Mouse (Mus musculus) spleen, adult 12 weeks (tissue): ENCODE data around the gene Atp6ap1.

Source experiments
- DNase-seq: peaks from one replicate; pipeline ENCODE4 v3.0.0; 2022; ENCODE audit warnings: low spot score

Gene Atp6ap1

DNA sequence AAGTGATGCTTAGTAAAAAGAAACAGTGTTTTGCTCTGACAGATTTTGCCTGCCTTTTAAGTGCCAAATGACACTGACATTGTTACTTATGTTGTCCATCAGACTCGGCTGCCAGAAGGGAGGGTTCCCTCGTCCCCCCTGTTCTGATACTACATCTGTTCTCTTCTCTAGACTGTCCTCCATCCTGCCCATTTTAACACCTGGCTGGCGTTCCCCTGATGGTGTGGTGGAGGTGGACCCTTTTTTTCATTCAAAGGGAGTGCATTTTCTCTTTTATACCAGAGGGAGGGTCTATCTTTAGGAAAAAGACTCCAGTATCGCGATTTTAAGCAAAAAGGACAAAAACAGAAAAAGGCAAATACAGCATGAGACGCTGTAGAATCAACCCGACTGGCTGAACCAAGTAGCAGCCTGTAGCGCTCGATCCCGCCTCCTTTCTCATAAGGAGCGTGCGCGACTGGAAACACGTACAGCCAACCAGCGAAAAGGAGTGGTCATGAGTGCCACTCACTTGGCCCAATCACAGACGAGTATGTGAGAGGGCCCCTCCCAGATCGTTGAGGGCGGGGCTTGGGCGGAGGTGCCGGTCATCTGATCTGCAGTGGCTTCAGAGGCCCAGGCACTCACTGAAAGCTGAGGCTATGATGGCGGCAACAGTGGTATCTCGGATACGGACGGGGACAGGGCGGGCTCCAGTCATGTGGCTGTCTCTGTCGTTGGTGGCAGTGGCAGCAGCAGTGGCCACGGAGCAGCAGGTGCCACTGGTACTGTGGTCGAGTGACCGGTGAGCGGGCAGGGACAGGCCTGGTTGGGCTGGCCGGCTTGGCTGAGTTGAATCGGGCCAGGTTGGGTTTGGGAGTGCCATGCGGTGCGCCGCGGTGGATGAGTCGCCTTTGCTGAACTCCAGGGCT, at the start of gene Atp6ap1:
Gene Atp6ap1 (plus strand): TSS at position 560 of the 911 bp plus-strand sequence.
- DNase-seq = peak; percentile 89

DNA sequence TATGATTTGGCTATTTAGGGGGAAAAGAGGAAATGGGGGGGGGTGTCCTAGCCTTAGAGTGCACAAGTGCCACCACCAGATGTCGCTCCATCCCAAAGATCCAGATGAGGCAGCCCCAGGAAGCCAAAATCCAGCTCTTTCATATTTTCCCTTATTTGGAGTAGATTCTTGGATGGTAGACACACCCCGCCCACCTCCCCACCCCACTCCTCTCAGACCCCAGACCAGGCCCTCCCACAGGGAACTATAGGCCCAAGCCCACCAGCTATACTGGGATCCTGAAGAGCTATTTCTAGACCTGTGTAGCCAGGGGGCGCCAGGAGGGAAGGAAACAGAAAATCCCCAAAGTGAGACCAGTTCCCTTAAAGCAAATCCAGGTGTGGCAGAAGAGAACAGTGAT, 48.2 kb upstream of the Atp6ap1 start:
- peak; percentile 25 for DNase-seq

DNA sequence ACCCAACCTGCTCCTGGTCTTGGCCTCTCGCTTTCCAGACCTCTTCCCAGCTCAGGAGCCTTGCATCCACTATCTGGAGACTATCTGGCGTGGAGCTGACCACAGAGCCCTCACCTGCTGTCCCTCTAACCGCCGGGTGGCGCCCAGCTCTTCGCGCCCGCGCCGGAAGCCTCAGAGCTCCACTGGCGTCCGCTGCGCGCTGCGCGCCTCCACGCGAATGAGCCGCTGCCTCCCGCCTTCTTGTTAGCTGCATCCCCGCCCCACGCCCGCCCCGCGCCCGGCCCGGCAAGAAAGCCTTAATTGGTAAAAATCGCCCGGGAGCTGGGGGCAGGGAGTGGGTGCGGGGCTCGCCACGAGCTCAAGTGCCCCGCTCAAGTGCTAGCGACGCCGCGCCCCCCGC, 47.3 kb upstream of the Atp6ap1 start, which contains the start of gene Flna:
Gene Flna (minus strand): TSS at position 206 of the 400 bp plus-strand sequence.
- peak; percentile 29 for DNase-seq

DNA sequence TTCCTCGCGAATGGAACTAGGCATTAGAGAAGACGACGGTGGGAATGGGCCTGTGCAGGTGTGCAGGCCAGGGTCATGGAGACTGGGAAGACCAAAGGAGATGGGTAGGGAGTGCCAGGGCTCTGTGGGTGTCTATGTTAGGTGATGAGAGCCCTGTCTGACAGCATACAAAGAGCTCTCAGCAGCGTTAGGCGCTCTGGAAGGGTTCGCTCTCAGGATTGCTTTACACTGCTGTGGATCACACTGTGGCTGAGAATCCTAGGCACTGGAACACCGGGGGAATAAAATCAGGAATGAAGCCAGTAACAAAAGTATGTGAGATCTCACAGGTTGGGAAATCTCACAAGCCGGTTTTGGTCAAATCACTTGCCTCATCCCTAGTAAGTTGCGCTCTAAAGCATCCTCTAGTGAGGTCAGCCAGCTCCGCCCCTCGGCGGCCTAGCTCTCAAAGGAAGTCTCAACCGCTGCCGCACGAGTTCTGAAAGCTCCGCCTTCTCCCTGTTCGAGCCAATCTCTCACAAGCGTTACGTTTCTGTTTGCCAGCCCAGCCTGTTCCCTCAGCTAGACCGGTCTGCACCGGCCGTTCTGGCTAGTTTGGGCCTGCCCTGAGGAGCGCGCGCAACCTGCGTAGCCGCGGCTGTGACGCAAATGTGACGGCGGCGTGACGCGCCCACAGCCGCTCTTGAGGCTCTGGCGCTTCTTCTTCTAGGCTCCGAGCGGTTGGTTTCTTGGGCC, 42.6 kb upstream of the Atp6ap1 start, which contains the start of gene Emd:
Gene Emd (plus strand): TSS at position 535 of the 735 bp plus-strand sequence.
- DNase-seq = peak; percentile 82

DNA sequence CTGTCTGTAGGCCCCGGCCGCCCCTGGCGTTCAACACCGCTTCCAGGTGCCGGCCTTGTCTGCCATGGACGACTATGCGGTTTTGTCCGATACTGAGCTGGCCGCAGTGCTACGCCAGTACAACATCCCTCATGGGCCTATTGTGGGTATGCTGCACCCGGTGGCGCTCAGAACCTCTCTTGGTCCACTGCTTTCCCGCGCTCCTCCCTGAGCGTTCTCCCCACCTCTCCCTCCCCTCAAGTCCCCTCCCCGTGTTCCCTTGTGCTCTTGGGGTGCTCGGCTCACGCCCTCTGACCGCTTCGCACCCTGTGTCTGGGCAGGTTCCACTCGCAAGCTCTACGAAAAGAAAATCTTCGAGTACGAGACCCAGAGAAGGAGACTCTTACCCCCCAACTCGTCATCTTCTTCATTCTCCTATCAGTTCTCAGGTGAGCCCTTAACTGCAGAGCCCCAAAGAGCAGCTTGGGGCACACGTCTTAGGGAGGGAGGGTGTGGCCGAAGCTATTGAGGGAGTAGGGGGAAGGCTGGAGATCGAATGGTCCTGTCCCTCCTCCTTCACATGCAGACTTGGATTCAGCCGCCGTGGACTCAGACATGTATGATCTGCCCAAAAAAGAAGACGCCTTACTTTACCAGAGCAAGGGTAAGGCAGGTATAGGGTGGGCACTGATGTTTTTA, 41.9 kb upstream of the Atp6ap1 start:
- DNase-seq = no peak

DNA sequence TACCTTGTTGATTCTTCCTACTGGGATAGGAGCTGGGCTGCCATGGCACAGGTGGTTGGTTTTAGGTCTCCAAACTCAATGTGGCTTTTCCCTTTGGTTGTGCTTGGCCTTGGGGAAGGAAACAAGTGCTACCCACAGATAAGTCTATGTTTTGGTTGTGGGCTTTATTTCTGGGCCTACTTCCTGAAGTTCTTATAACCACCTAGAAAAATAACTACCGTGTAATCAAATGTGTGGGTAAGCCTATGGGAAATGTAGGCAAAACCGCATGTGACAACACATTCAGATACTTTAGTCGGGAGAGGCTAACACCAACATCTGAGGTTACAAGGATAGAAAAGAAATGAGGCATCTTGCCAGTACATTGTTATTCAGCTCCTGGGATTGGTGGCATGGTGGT, 39.2 kb upstream of the Atp6ap1 start:
- no peak for DNase-seq

DNA sequence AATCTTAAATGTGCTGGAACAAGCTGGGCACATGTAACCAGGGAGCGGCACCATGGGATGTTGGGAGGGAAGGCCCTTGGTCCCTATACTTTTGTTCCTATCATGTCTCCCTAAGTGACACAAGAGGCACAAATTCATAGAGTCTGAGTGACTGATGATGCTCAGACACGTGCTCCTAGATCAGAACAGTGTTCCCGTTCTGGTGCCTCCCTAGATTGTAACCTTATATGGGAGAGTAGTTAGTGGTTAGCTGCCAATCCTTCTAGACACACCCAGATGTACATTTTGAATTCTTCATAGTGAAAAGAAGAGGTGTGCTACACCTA, 27.2 kb upstream of the Atp6ap1 start:
- DNase-seq = no peak

DNA sequence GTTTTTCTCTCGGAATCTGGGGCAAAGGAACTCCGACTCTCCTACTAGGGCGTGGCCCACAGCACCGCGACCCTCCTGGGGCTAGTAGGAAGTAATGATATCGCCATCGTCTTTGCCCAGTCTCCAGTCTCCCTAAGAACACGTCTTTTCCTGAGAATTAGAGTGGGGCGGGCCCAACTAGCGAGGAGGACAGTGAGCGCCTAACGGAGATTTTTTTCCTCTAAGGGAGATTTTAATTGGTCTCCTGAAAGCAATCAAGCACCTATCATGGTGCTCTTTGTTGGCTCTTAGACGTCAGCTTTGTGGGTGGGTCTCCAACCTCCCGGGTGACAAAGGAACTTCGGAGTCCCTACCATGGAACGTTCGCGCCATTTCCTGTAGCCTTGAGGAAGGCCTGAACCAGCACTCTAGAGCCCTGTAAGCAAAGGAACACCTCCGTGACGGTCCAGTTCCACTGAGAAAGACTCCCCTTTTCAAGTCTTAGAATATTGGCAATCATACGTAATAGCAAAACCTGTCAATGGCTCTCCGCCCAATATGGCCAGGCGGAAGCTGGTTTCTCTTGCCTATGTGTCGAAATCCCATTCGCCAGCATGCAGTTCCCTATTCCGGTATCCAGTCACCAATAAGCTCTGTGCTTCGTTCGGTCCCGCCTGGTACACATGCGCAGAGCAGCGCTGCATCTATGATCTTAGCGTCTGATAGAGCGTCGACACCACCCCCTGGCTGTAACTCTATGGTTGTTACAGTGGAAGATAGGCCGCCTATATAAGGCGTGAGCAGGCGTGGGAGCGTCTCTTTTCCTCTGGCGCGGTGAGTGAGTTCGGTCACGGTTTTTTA, 26.6 kb upstream of the Atp6ap1 start, which contains the start of gene Rpl10:
Gene Rpl10 (plus strand): TSS at position 751 of the 840 bp plus-strand sequence.
- peak; percentile 82 for DNase-seq

DNA sequence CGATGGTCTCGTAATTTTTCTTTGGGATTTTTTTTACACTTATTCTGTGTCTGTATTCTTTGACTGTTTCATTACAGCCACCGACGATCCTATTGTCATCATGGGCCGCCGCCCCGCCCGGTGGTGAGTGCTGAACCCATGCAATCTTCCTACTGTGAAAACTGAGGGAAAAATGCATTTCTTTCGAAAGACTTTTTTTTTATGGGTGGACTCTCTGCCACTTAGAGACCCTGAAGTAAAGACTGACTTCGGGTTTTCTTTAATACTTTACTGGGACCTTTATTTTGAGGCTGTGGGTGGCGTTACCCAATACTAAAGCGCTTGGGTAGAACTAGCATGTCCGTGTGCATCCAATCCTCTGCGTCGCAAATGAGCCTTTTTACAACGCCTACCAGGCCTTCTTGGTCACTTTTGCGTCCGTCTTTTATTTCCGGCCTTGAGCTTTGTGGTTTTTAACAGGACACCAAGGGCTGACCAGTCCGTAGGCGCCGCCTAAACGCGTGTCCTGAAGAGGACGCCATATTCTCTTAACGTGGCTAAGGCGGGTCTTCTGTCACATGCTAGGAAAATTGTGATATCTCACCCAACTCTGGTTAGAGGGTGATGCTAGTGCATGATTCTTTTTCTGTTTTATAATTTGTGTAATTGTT, 25.9 kb upstream of the Atp6ap1 start:
- peak; percentile 9 for DNase-seq

DNA sequence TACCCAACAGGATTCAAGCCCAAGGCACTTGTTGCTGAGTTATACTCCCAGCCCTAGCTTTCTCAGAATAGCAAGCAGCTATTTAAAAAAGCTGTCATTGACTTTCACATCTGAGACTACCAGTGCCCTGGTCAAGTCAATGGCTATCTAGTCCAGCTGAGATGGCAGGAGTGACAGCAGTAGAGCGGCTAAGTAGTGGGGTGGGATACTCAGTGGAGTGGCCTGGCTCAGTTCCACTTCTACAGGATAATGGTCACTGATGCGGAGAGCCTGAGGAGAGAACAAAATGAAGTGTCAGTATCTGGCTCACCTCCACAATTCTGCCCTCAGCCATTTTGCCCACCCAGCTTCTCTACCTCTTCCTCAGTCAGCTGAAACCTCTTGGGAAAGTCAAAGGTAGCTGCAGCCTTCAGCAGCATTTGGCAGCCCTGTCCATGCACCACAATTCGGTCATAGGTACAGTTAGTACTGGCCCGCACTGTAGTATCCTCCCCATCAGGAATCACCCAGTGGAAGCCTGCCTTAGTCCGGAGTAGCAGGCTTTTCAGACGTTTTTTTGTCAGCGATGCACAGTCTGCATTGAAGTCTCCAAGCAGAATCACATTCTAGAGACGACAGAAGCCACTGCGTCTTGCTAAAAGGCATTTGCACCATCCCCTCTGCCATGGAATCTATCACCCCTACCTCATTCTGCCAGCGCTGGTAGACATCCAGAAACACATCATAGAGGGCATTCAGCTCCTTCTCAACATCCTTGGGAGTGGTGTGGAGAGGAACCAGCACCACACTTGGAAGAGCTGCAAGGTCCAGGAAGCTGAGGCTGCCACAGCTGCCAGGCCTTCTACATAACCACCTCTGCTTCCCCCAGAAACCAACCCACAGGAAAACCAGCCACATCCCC, 23.2 kb upstream of the Atp6ap1 start:
- no peak for DNase-seq

DNA sequence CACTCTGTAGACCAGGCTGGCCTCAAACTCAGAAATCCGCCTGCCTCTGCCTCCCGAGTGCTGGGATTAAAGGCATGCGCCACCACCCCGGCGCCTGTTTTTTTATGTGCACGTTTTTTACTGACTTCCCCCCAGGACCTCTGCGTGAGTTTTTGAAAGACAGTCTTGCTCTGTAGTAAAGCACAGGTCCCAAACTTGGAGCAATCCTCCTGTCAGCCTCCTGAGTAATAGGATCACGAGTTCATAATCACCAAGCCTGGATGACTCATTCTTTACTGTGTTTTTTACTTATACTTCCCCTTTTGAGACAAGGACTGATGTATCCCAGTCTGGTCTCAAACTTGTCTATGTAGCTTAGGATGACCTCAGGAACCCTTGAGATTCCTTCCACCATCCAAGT, 19.0 kb upstream of the Atp6ap1 start:
- DNase-seq = no peak

DNA sequence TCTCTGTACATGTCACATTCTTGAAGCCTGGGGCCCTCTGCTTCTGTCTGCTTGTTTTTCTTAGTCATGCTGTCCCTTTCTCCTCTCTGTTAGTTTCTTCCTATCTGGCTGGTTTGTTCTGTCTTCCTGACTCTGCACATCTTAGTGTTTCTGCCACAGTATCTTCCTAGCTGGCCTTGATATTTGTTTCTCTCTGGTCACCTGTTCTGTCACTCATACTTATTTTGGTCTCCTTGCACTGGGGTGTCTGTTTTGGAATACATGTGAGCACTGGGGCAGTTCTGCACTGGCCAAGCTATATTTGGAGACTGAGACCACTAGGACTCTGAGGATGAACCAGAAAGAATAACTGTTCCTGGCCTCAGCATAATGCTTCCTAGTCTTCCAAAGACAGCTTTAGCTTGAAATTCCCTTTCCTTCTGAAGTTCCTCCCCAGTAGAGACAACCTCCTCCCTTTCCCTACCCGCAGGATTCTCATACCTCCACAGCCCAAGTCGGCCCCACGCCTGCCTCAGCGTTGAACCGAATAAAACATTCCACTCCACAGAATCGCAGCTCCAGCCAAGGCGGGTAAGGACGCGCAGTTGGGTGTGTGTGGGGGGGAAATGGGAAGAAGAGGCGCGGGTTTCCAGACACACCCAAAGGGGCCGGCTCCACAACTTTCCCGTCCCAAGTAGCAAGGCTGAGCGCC, 15.7 kb upstream of the Atp6ap1 start:
- DNase-seq = no peak

DNA sequence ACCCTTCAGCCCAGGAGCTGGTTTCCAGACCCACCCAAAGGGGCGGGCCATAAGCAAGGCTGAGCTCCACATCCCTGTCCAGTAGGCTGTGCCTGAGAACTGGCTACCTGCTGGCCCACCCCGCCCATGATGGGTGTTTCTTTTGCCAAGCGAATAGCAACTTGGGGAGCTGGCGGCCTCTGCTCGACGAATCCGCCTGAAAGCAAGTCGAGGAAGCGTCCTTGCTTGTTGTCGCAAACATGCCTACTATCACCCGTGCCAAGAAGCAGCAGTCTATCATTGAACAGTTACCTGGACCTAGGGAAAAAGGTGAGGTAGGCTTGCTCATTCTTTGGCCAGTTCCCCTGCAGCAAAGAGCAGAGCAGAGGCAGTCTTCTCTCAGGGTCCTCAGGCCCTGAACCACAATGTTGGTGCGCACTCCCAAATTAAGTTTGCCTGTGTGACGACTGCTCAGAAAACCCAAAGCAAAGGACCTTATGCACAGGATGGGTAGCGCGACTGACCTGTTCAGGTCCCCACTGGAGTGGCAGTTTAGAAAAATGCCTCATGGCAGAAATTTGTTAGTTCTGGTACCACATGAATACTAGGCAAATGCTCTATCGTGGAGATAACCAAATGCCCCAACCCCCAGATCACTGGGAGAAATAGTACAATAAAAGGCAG, 15.0 kb upstream of the Atp6ap1 start, which contains the start of the genes Taz and Dnase1l1:
Gene Taz (plus strand): TSS at position 181 of the 663 bp plus-strand sequence.
Gene Dnase1l1 (minus strand): TSS at position 606 of the 663 bp plus-strand sequence.
- peak; percentile 55 for DNase-seq

DNA sequence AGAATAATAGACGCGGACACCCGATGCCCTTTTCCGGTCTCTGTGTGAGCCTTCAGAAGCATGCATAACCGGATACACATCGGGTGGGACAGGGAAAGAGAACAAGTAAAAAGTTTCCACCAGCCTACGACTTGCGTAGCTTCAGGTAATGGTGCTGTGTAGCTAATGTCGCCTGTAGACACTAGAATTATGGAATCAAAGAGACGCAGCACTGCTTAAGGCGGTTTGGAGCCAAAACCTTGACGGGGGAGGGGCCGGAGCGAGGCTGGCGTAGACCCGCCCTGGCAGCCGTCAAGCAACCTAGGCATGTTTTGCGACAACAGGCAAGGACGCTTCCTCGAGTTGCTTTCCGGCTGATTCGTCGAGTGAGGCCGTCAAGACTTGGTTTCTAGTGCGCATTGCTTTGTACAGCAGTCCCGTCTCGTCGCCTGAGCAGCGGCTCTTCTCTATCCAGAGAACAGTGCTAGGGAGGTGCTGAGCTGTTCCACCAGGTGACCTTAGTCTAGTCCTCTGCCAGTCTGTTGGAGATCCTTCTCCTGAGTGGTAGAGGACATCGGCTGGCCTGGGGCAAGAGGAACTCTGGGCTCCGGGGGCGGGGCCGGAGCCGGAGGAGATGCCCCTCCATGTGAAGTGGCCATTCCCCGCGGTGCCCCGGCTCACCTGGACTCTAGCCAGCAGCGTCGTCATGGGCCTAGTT, 14.4 kb upstream of the Atp6ap1 start:
- DNase-seq = peak; percentile 79

DNA sequence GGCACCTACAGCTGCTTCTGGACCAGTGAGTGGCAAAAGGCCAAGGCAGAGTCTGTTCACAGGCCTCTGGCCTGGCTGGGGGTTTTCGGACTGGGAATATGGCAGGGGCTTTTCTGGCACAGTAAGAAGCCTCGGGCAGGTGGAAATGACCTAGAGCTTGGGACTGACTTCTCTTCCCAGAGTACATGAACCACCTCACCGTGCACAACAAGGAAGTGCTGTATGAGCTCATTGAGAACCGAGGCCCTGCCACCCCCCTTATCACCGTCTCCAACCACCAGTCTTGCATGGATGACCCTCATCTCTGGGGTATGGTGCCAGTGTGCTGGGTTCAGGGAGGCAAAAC, 13.8 kb upstream of the Atp6ap1 start:
- DNase-seq = no peak

DNA sequence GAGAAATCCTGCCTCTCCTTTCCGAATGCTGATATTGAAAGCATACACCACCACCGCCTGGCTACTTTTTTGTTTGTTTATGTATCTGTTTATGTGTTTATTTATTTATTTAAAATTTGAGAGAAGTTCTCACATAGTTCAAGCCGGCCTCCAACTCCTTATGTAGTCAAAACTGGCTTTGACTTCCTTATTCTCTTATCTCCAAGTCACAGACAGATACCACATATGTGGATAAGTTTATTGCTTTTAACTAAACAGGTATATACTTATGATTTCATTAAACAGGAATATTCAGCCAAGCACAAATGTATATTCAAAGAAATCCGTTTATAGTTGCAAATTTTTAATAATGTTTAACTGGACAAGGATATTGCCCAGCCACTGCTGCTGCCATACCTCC, 3.5 kb upstream of the Atp6ap1 start:
- no peak for DNase-seq

DNA sequence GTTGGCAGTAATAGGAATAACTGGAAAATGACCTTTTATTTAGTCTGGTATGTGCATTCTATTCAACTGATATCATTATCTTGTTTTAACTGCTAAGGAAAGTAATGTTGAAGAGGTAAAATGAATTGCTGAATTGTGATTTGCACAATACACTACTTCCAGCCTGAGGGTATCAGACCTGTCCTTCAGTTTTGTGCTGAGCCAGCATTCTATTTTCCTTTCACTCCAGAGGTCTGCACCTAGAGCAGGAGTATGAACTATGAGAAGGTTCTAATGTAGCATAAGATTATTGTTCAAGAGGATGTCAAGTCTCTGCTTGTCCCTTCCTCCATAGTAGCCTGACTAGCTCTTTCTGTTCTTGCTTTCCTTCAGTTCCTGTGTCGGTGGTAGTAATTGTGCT, 1.5 kb downstream of the Atp6ap1 start:
- no peak for DNase-seq

DNA sequence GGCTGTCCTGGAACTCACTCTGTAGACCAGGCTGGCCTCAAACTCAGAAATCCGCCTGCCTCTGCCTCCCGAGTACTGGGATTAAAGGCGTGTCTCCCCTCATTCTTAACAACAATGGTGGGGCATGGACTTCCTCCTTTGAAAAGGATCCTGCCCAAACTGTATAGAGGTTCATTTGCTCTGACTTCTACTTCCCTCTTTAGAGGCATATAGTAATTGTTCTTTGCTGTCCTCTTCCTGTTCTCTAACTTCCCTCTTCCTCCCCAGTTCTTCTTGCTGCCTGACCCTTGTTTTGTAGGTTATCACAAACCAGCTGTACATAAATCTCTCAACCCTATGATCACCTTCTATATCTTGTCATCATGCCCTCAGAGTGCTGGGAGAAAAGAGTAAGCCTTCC, 2.8 kb downstream of the Atp6ap1 start:
- no peak for DNase-seq
